Mouse (Mus musculus): Measurements from ENCODE around the gene Zbtb7b.

- TF ChIP-seq CTCF (IDR thresholded peaks at IDR 0.05; ENCODE audit: borderline replicate concordance, control insufficient read depth, extremely low read depth, insufficient read depth, low read length, poor library complexity) (no peak), POLR2A (IDR thresholded peaks at IDR 0.05; ENCODE audit: control insufficient read depth, extremely low read depth, insufficient read depth, low read length, poor library complexity) (no peak)
Observed at GRCm38 (mm10) chr3:89333053-89333452, 61.5 kb downstream of the Zbtb7b start.

All from thymus, adult 2 months (tissue).